Mouse (Mus musculus) embryonic facial prominence, embryonic 11.5 days (tissue): ENCODE measurements at regions not wholly inside any gene's neighbourhood (a gene's known extent, or its start where the extent isn't known, plus 50 kb on each side); places are given as distances from the start of the nearest gene placed in this dataset.

Source experiments
- ATAC-seq: fragments of 200-750 bp; cut with Nextera tagmentation; replicated peaks from 2 replicates; pipeline ENCODE4 v1.8.0; 2017; ENCODE audit warnings: low read depth; ENCODE audit not compliant: insufficient number of reproducible peaks, low FRiP score, low TSS enrichment
- DNase-seq: peaks from one replicate; pipeline ENCODE4 v3.0.0-alpha.2; 2015; ENCODE audit warnings: low spot score
- H3K27ac ChIP-seq: fragments of 300-500 bp; sonication (generic); replicated peaks from 2 replicates; pipeline ENCODE4 v1.5.1; 2014; ENCODE audit warnings: mild to moderate bottlenecking, low read depth, low read length, control low read depth
- H3K27me3 ChIP-seq: fragments of 300-500 bp; sonication (generic); 2 replicates; pipeline ENCODE4 v1.6.1; 2014; ENCODE audit warnings: mild to moderate bottlenecking, low read length, moderate library complexity, mixed read lengths; ENCODE audit not compliant: control insufficient read depth, insufficient read depth
- H3K36me3 ChIP-seq: fragments of 300-500 bp; sonication (generic); replicated peaks from 2 replicates; pipeline ENCODE4 v1.6.1; 2014; ENCODE audit warnings: low read depth, mild to moderate bottlenecking, low read length, moderate library complexity, mixed read lengths; ENCODE audit not compliant: control insufficient read depth, insufficient read depth
- H3K4me1 ChIP-seq: fragments of 300-500 bp; sonication (generic); 2 replicates; pipeline ENCODE4 v1.6.1; 2014; ENCODE audit warnings: low read length, mixed read lengths; ENCODE audit not compliant: control insufficient read depth, insufficient read depth
- H3K4me2 ChIP-seq: fragments of 300-500 bp; sonication (generic); 2 replicates; pipeline ENCODE4 v1.6.1; 2014; ENCODE audit warnings: low read depth, mild to moderate bottlenecking, control low read depth, low read length, moderate library complexity
- H3K4me3 ChIP-seq: fragments of 300-500 bp; sonication (generic); 2 replicates; pipeline ENCODE4 v1.5.1; 2014; ENCODE audit warnings: low read depth, low read length, control low read depth
- H3K9ac ChIP-seq: fragments of 300-500 bp; sonication (generic); replicated peaks from 2 replicates; pipeline ENCODE4 v1.6.1; 2014; ENCODE audit warnings: mild to moderate bottlenecking, control low read depth, low read length
- H3K9me3 ChIP-seq: fragments of 300-500 bp; sonication (generic); replicated peaks from 2 replicates; pipeline ENCODE4 v1.6.1; 2016; ENCODE audit warnings: mild to moderate bottlenecking, low read length, inconsistent platforms, mixed read lengths; ENCODE audit not compliant: control insufficient read depth
- WGBS: fragments of 180-500 bp; shearing (Covaris S2); extraction: QIAGEN DNeasy Blood & Tissue Kit; methylation state at CpG from one replicate; pipeline ENCODE4 v1.1.7; 2014; 5-methylcytosine and 5-hydroxymethylcytosine counted together

DNA sequence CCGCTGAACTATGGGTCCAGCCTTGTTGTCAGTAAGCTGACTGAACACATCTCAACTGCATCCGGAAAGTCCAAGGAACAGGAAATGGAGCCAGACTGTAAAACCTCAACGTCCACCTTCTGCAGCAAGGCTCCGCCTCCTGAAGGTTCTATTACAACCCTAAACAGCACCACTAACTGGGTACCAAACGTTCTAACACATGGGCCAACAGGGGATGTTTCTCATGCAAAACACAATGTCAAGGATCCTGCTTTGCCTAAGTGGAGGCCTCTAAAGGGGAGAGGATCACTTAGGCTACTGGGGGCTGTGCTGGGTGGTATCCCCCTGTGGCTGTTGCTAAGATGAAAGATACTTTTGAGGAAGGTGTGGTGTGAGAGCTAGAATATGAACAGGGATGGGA, 51.0 kb upstream of the Stt3b start:
- no peak overlapping the region for H3K4me2 ChIP-seq
- no peak overlapping the region for H3K4me3 ChIP-seq
- no peaks in the 10 kb centered on the region for H3K27me3 ChIP-seq
- no peaks in the 10 kb centered on the region for H3K36me3 ChIP-seq
- H3K4me1 ChIP-seq, result no peaks in the 10 kb centered on the region
- ATAC-seq (no peak), DNase-seq (no peak)
- no peaks in the 10 kb centered on the region for H3K9me3 ChIP-seq
- H3K9ac ChIP-seq, result no peak overlapping the region
- 66% methylated on average over 5 of the region's 5 CpGs for WGBS
- H3K27ac ChIP-seq, result no peak overlapping the region

DNA sequence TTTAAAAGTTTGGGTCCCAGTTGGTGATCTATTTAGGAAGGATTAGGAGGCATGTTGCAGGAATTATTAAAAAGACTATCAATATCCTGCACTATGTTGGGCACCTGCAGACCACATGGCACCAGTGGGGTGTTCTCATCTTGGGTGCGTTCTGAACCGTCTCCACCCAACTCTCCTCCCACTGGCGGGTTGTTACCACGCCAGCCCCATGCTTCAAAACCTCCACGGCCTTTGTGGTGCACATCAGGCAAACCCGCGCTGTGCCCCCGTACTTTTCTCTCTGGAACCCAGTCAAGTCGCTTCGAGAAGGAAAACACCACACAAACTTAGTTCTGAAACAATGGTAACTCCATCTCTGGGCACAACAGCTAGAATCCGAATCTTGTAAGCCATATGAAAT, 51.7 kb upstream of the Stt3b start:
- WGBS, result 89% methylated on average over 11 of the region's 11 CpGs
- no peaks in the 10 kb centered on the region for H3K36me3 ChIP-seq
- H3K4me3 ChIP-seq, result no peak overlapping the region
- no peak overlapping the region for H3K9ac ChIP-seq
- no peak overlapping the region for H3K4me2 ChIP-seq
- H3K4me1 ChIP-seq, result no peaks in the 10 kb centered on the region
- DNase-seq (no peak), ATAC-seq (no peak)
- H3K27me3 ChIP-seq, result no peaks in the 10 kb centered on the region
- no peak overlapping the region for H3K27ac ChIP-seq
- no peaks in the 10 kb centered on the region for H3K9me3 ChIP-seq

DNA sequence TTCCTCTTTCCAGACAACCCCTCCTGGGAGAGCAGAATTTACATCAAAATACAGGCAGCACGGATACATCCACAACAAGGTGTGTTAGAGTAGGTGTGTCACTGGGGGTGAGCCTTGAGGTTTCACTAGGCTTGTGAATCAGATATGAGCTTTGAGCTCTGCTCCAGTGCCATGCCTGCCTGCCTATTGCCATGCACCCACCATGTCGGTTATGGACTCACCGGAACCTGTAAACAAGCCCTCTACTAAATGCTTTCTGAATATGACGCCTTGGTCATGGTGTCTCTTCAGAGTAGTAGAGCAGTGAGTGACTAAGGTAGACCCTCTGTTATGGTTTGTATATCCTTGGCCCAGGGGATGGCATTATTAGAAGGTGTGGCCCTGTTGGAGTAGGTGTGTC, 52.3 kb upstream of the Stt3b start:
- no peak overlapping the region for H3K4me3 ChIP-seq
- 87% methylated on average over 4 of the region's 4 CpGs for WGBS
- no peak overlapping the region for H3K9ac ChIP-seq
- H3K27ac ChIP-seq, result no peak overlapping the region
- no peaks in the 10 kb centered on the region for H3K27me3 ChIP-seq
- H3K4me1 ChIP-seq, result no peaks in the 10 kb centered on the region
- ATAC-seq (no peak), DNase-seq (no peak)
- no peaks in the 10 kb centered on the region for H3K9me3 ChIP-seq
- no peak overlapping the region for H3K4me2 ChIP-seq
- no peaks in the 10 kb centered on the region for H3K36me3 ChIP-seq

DNA sequence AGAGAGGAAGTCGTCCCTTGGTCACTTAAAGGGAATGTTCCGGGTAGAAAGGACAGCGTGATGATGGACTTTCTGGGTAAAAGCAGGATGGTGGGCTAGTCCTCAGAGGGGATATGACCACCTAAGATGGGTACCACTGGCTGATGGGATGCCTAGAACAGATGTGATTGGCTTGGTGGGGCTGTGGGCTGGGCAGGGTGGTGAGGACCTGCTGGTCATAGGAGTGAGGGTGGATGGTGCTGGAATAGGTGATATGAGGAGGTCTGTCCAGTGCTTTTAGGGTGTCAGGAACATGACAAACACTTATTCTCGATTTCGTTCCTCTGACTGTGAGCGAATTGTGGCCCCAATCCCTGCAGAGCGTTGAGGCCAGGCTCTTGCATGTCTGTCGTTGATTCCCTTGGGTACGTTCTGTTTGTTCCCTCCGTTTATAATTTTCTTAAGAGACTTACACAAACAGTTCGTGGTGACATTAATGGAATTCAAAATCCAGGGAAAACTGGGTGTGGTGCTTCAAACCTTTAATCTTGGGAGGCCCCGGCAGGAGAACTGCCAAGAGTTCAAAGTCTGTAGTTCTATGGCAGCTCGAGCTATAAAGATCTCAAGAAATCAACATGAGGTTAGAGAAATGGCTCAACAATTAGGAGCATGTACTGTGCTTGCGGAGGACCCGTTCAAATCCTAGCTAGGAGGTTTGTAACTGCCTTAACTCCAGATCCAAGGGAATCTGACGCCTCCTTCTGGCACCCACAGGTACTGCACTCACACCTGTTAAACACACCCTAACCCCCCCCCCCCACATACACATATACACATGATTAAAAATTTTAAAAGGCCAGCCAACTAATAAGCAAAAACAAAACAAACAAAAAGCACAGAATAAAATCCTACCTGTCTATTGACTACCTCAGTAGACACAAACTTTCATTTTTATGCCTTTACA, 55.0 kb upstream of the Stt3b start:
- DNase-seq, result no peak
- ATAC-seq, result no peak

DNA sequence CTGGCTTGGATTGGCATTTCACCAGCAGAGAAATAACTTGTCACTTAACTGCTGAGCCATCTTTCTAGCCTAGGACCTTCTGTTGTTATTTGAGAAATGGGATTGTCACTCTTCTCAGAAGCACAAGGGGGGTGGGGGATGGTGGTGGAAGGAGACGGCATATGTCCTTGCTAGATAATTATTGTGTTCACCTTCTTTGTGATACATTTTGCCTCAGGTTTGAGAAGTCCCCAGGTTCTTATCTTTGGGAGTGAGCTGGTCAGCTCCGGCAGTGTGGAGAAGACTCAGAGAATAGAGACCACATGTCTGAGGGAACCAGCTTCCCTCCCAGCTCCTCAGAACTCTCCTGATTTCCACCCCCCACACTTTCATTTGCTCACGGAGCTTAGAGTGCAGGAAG, 57.6 kb upstream of the Stt3b start:
- no peak for ATAC-seq
- no peak for DNase-seq
- H3K4me3 ChIP-seq, result no peak overlapping the region
- H3K36me3 ChIP-seq, result no peaks in the 10 kb centered on the region
- no peak overlapping the region for H3K9ac ChIP-seq
- H3K4me1 ChIP-seq, result no peaks in the 10 kb centered on the region
- H3K9me3 ChIP-seq, result no peaks in the 10 kb centered on the region
- no peak overlapping the region for H3K4me2 ChIP-seq
- 66% methylated on average over 3 of the region's 3 CpGs for WGBS
- H3K27ac ChIP-seq, result no peak overlapping the region
- no peaks in the 10 kb centered on the region for H3K27me3 ChIP-seq

More for the DNA sequence above, 55.0 kb upstream of the Stt3b start:
- Histone ChIP-seq H3K4me1 (no peaks in the 10 kb centered on the region), H3K9me3 (no peaks in the 10 kb centered on the region), H3K9ac (no peak overlapping the region), H3K27ac (no peak overlapping the region), H3K4me2 (no peak overlapping the region), H3K4me3 (no peak overlapping the region), H3K36me3 (no peaks in the 10 kb centered on the region), H3K27me3 (no peaks in the 10 kb centered on the region)
- 90% methylated on average over 16 of the region's 16 CpGs for WGBS

DNA sequence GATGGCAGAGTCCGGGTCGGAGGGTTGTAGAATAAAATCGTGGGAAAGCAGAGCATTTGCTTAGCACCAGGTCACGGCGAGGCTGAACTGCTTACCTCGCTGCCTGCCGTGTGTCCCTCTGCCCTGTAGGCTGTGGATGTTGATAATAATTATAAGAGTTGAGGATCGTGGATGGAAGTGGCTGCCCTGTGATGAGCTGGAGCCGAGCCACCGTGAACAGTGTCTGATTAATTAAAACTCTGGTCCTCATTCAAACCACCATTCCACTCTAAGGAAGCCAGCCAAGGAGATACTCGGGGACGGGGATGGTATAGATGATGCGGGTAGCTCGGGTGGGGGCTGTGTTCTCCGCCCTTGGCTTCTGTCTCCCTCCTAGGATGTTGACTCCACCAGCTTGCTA, 70.1 kb upstream of the Stt3b start:
- H3K4me2 ChIP-seq, result no peak overlapping the region
- H3K36me3 ChIP-seq, result no peaks in the 10 kb centered on the region
- H3K27me3 ChIP-seq, result no peaks in the 10 kb centered on the region
- no peak overlapping the region for H3K9ac ChIP-seq
- no peaks in the 10 kb centered on the region for H3K4me1 ChIP-seq
- no peak overlapping the region for H3K27ac ChIP-seq
- no peak overlapping the region for H3K4me3 ChIP-seq
- no peaks in the 10 kb centered on the region for H3K9me3 ChIP-seq
- DNase-seq (no peak), ATAC-seq (no peak)
- WGBS, result 86% methylated on average over 15 of the region's 15 CpGs

DNA sequence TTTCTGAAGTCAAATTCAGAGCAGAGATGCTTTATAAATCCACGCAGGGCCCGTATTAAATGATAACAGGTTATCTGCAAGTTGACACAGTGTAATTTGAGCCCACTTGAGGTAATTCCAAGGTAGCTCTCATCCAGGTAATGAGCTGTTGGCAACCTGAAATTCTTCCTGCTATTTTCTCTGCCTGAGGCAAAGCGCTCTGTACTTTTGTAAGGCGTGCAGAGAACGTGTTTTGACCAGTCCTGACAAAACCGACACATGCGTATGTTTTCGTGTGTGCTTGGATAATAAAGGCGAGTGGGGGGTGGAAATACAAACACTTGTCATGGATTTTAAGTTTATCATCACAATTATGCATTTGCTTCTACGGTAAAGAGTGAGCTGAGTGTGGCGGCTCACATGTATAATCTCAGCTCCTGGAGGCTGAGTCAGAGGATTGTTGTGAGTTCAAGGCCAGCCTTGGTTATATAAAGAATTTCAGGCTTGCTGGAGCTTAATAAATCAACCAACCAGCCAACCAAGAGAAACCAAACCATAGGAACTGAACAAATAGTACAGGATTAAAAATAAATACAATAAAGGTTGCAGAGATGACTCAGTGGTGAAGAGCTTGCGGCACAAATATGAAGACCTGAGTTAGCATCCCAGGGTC, 72.7 kb upstream of the Stt3b start:
- Histone ChIP-seq H3K9ac (no peak overlapping the region), H3K27ac (no peak overlapping the region), H3K9me3 (no peaks in the 10 kb centered on the region), H3K27me3 (no peaks in the 10 kb centered on the region), H3K4me1 (no peaks in the 10 kb centered on the region), H3K4me2 (no peak overlapping the region), H3K36me3 (no peaks in the 10 kb centered on the region), H3K4me3 (no peak overlapping the region)
- DNase-seq (peak; percentile 31), ATAC-seq (no peak)
- 84% methylated on average over 12 of the region's 12 CpGs for WGBS

DNA sequence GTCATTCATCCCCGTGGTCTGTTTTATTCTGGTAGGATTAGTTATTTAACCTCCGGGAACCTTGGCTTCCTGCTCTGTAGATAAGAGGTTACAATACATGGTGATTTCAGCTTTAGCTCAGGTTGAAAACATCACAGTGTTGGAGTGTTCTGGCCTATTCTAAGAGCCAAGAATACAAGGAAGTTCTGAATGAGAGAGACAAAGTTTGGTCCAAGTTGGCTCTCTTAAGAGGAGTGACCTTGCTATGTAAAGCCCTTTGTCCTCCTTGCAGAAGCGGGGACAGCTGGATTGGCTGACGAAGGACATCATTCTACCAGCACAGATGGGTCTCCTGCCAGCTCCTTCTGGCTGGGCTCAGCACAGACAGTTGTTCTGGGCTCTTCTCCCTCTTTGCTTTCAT, 73.7 kb upstream of the Stt3b start:
- H3K4me1 ChIP-seq, result no peaks in the 10 kb centered on the region
- no peaks in the 10 kb centered on the region for H3K9me3 ChIP-seq
- no peak overlapping the region for H3K4me2 ChIP-seq
- WGBS, result 72% methylated on average over 4 of the region's 4 CpGs
- H3K27me3 ChIP-seq, result no peaks in the 10 kb centered on the region
- no peak overlapping the region for H3K9ac ChIP-seq
- no peaks in the 10 kb centered on the region for H3K36me3 ChIP-seq
- no peak overlapping the region for H3K27ac ChIP-seq
- DNase-seq, result no peak
- ATAC-seq, result no peak
- H3K4me3 ChIP-seq, result no peak overlapping the region
